Mouse (Mus musculus) kidney, adult 11 months (tissue): ENCODE data around the gene Tmem108.

Source experiments
- DNase-seq: peaks from one replicate; pipeline ENCODE4 v3.0.0; 2022

Gene Tmem108

GRCm38 (mm10) chr9:103720021-103720420, 41.6 kb downstream of the Tmem108 start:
- DNase-seq, result no peak

- DNase-seq, result no peak
Measured at GRCm38 (mm10) chr9:103716002-103716401, 45.6 kb downstream of the Tmem108 start.

- DNase-seq, result peak; percentile 46
Measured at GRCm38 (mm10) chr9:103715352-103715751, 46.3 kb downstream of the Tmem108 start.

- DNase-seq, result no peak
Measured at GRCm38 (mm10) chr9:103713230-103713629, 48.4 kb downstream of the Tmem108 start.

- DNase-seq, result no peak
Measured at GRCm38 (mm10) chr9:103712711-103713110, 48.9 kb downstream of the Tmem108 start.

GRCm38 (mm10) chr9:103709694-103710093, 51.9 kb downstream of the Tmem108 start:
- DNase-seq, result no peak

- DNase-seq, result no peak
Measured at GRCm38 (mm10) chr9:103708514-103709173, 53.0 kb downstream of the Tmem108 start.

- DNase-seq, result no peak
Measured at GRCm38 (mm10) chr9:103707857-103708256, 53.8 kb downstream of the Tmem108 start.

GRCm38 (mm10) chr9:103707000-103707790, 54.4 kb downstream of the Tmem108 start:
- DNase-seq, result no peak

GRCm38 (mm10) chr9:103705717-103706116, 55.9 kb downstream of the Tmem108 start:
- DNase-seq, result no peak

- no peak for DNase-seq
Measured at GRCm38 (mm10) chr9:103703014-103703413, 58.6 kb downstream of the Tmem108 start.

- no peak for DNase-seq
Measured at GRCm38 (mm10) chr9:103702452-103702851, 59.2 kb downstream of the Tmem108 start.

- no peak for DNase-seq
Measured at GRCm38 (mm10) chr9:103701448-103701847, 60.2 kb downstream of the Tmem108 start.

- no peak for DNase-seq
Measured at GRCm38 (mm10) chr9:103700240-103700639, 61.4 kb downstream of the Tmem108 start.

- DNase-seq, result no peak
Measured at GRCm38 (mm10) chr9:103696967-103697366, 64.7 kb downstream of the Tmem108 start.

GRCm38 (mm10) chr9:103693826-103694225, 67.8 kb downstream of the Tmem108 start:
- DNase-seq, result no peak

GRCm38 (mm10) chr9:103692699-103693098, 68.9 kb downstream of the Tmem108 start:
- DNase-seq, result no peak

GRCm38 (mm10) chr9:103691847-103692246, 69.8 kb downstream of the Tmem108 start:
- no peak for DNase-seq

GRCm38 (mm10) chr9:103690446-103690845, 71.2 kb downstream of the Tmem108 start:
- DNase-seq, result no peak

- no peak for DNase-seq
Measured at GRCm38 (mm10) chr9:103689697-103690096, 71.9 kb downstream of the Tmem108 start.

- DNase-seq, result no peak
Measured at GRCm38 (mm10) chr9:103689006-103689405, 72.6 kb downstream of the Tmem108 start.

GRCm38 (mm10) chr9:103687130-103687529, 74.5 kb downstream of the Tmem108 start:
- no peak for DNase-seq

- DNase-seq, result no peak
Measured at GRCm38 (mm10) chr9:103681741-103682330, 79.8 kb downstream of the Tmem108 start.

GRCm38 (mm10) chr9:103679234-103679633, 82.4 kb downstream of the Tmem108 start:
- no peak for DNase-seq
